Mouse (Mus musculus): ENCODE results near the gene Colq. TPM values are rescaled to one million over a fixed set of nuclear protein-coding genes. Genes with fewer than 3 reads are reported as not detected.

Gene Colq
- polyA plus RNA-seq, 1 experiment from 2014 or later: 0.42 TPM

- Histone ChIP-seq H3K9ac (ENCODE audit: low read length) (no peak overlapping the region), H3K4me1 (replicated peaks; ENCODE audit: control insufficient read depth, insufficient read depth, low read length) (peaks cover 6% of the 10 kb centered on the region), H3K27me3 (replicated peaks; ENCODE audit: control insufficient read depth, insufficient read depth, low read length) (no peaks in the 10 kb centered on the region), H3K4me3 (ENCODE audit: low read depth, low read length) (no peak overlapping the region), H3K4me2 (ENCODE audit: low read length) (no peak overlapping the region), H3K27ac (ENCODE audit: low read depth) (no peak overlapping the region), H3K36me3 (ENCODE audit: control insufficient read depth, insufficient read depth, low read length) (no peaks in the 10 kb centered on the region), H3K9me3 (ENCODE audit: control insufficient read depth, low read length) (no peaks in the 10 kb centered on the region)
- DNase-seq (ENCODE audit: low spot score): no peak
- 60% methylated on average over 6 of the region's 6 CpGs for WGBS
- no peak for ATAC-seq (replicated peaks; ENCODE audit: low FRiP score, low TSS enrichment, low read depth)
Measured at GRCm38 (mm10) chr14:31570131-31570951, 20.8 kb downstream of the Colq start.

- H3K4me3 ChIP-seq (ENCODE audit: low read depth, low read length): no peak overlapping the region
- H3K4me2 ChIP-seq (ENCODE audit: low read length): no peak overlapping the region
- H3K27me3 ChIP-seq (replicated peaks; ENCODE audit: control insufficient read depth, insufficient read depth, low read length): no peaks in the 10 kb centered on the region
- DNase-seq (ENCODE audit: low spot score): no peak
- H3K4me1 ChIP-seq (replicated peaks; ENCODE audit: control insufficient read depth, insufficient read depth, low read length): peaks cover 17% of the 10 kb centered on the region
- no peak for ATAC-seq (replicated peaks; ENCODE audit: low FRiP score, low TSS enrichment, low read depth)
- no peaks in the 10 kb centered on the region for H3K36me3 ChIP-seq (ENCODE audit: control insufficient read depth, insufficient read depth, low read length)
- H3K9ac ChIP-seq (ENCODE audit: low read length): no peak overlapping the region
- H3K27ac ChIP-seq (ENCODE audit: low read depth): no peak overlapping the region
- H3K9me3 ChIP-seq (ENCODE audit: control insufficient read depth, low read length): no peaks in the 10 kb centered on the region
- 54% methylated on average over 7 of the region's 7 CpGs for WGBS
Measured at GRCm38 (mm10) chr14:31569151-31569631, 22.0 kb downstream of the Colq start.

- Histone ChIP-seq H3K36me3 (ENCODE audit: control insufficient read depth, insufficient read depth, low read length) (no peaks in the 10 kb centered on the region), H3K9ac (ENCODE audit: low read length) (no peak overlapping the region), H3K9me3 (ENCODE audit: control insufficient read depth, low read length) (no peaks in the 10 kb centered on the region), H3K27me3 (replicated peaks; ENCODE audit: control insufficient read depth, insufficient read depth, low read length) (no peaks in the 10 kb centered on the region), H3K4me2 (ENCODE audit: low read length) (0 out of 2 replicates have a peak overlapping the region, but pooled peaks have one; percentile 3), H3K4me1 (replicated peaks; ENCODE audit: control insufficient read depth, insufficient read depth, low read length) (peaks cover 19% of the 10 kb centered on the region), H3K4me3 (ENCODE audit: low read depth, low read length) (no peak overlapping the region), H3K27ac (ENCODE audit: low read depth) (peak overlapping the region; percentile 74)
- DNase-seq (ENCODE audit: low spot score): no peak
- WGBS: 53% methylated on average over 9 of the region's 9 CpGs
- peak; percentile 45; the same call in 1 of the 2 replicates for ATAC-seq (replicated peaks; ENCODE audit: low FRiP score, low TSS enrichment, low read depth)
Measured at GRCm38 (mm10) chr14:31565478-31566212, 25.5 kb downstream of the Colq start.

GRCm38 (mm10) chr14:31564452-31565179 lies 26.5 kb downstream of the Colq start:
- Histone ChIP-seq H3K9ac (ENCODE audit: low read length) (no peak overlapping the region), H3K27me3 (replicated peaks; ENCODE audit: control insufficient read depth, insufficient read depth, low read length) (no peaks in the 10 kb centered on the region), H3K9me3 (ENCODE audit: control insufficient read depth, low read length) (no peaks in the 10 kb centered on the region), H3K27ac (ENCODE audit: low read depth) (peak overlapping the region; percentile 74), H3K4me2 (ENCODE audit: low read length) (0 out of 2 replicates have a peak overlapping the region, but pooled peaks have one; percentile 3), H3K36me3 (ENCODE audit: control insufficient read depth, insufficient read depth, low read length) (no peaks in the 10 kb centered on the region), H3K4me3 (ENCODE audit: low read depth, low read length) (no peak overlapping the region), H3K4me1 (replicated peaks; ENCODE audit: control insufficient read depth, insufficient read depth, low read length) (peaks cover 20% of the 10 kb centered on the region)
- ATAC-seq (replicated peaks; ENCODE audit: low FRiP score, low TSS enrichment, low read depth) (peak; percentile 34; the same call in 1 of the 2 replicates), DNase-seq (ENCODE audit: low spot score) (peak; percentile 60)
- 13% methylated on average over 6 of the region's 6 CpGs for WGBS

GRCm38 (mm10) chr14:31560886-31561285 lies 30.3 kb downstream of the Colq start:
- no peak overlapping the region for H3K9ac ChIP-seq (ENCODE audit: low read length)
- no peak overlapping the region; the same call in 1 of the 2 replicates for H3K27ac ChIP-seq (ENCODE audit: low read depth)
- H3K4me1 ChIP-seq (replicated peaks; ENCODE audit: control insufficient read depth, insufficient read depth, low read length): peaks cover 24% of the 10 kb centered on the region
- H3K4me2 ChIP-seq (ENCODE audit: low read length): no peak overlapping the region
- H3K4me3 ChIP-seq (ENCODE audit: low read depth, low read length): no peak overlapping the region
- WGBS: 24% methylated on average over 5 of the region's 5 CpGs
- DNase-seq (ENCODE audit: low spot score): no peak
- ATAC-seq (replicated peaks; ENCODE audit: low FRiP score, low TSS enrichment, low read depth): 0 out of 2 replicates have a peak, but pooled peaks have one; percentile 28
- H3K36me3 ChIP-seq (ENCODE audit: control insufficient read depth, insufficient read depth, low read length): no peaks in the 10 kb centered on the region
- H3K9me3 ChIP-seq (ENCODE audit: control insufficient read depth, low read length): no peaks in the 10 kb centered on the region
- no peaks in the 10 kb centered on the region for H3K27me3 ChIP-seq (replicated peaks; ENCODE audit: control insufficient read depth, insufficient read depth, low read length)

GRCm38 (mm10) chr14:31559216-31559615 lies 31.9 kb downstream of the Colq start:
- DNase-seq (ENCODE audit: low spot score) (no peak), ATAC-seq (replicated peaks; ENCODE audit: low FRiP score, low TSS enrichment, low read depth) (no peak)
- H3K4me3 ChIP-seq (ENCODE audit: low read depth, low read length): no peak overlapping the region
- H3K4me2 ChIP-seq (ENCODE audit: low read length): no peak overlapping the region
- H3K36me3 ChIP-seq (ENCODE audit: control insufficient read depth, insufficient read depth, low read length): no peaks in the 10 kb centered on the region
- no peaks in the 10 kb centered on the region for H3K27me3 ChIP-seq (replicated peaks; ENCODE audit: control insufficient read depth, insufficient read depth, low read length)
- no peak overlapping the region for H3K9ac ChIP-seq (ENCODE audit: low read length)
- H3K27ac ChIP-seq (ENCODE audit: low read depth): no peak overlapping the region
- H3K4me1 ChIP-seq (replicated peaks; ENCODE audit: control insufficient read depth, insufficient read depth, low read length): peaks cover 12% of the 10 kb centered on the region
- no peaks in the 10 kb centered on the region for H3K9me3 ChIP-seq (ENCODE audit: control insufficient read depth, low read length)
- 69% methylated on average over 5 of the region's 5 CpGs for WGBS

GRCm38 (mm10) chr14:31557784-31558183 lies 33.4 kb downstream of the Colq start:
- Histone ChIP-seq H3K9me3 (ENCODE audit: control insufficient read depth, low read length) (no peaks in the 10 kb centered on the region), H3K4me2 (ENCODE audit: low read length) (no peak overlapping the region), H3K36me3 (ENCODE audit: control insufficient read depth, insufficient read depth, low read length) (no peaks in the 10 kb centered on the region), H3K4me3 (ENCODE audit: low read depth, low read length) (no peak overlapping the region), H3K4me1 (replicated peaks; ENCODE audit: control insufficient read depth, insufficient read depth, low read length) (peaks cover 12% of the 10 kb centered on the region), H3K27ac (ENCODE audit: low read depth) (no peak overlapping the region), H3K27me3 (replicated peaks; ENCODE audit: control insufficient read depth, insufficient read depth, low read length) (no peaks in the 10 kb centered on the region), H3K9ac (ENCODE audit: low read length) (no peak overlapping the region)
- ATAC-seq (replicated peaks; ENCODE audit: low FRiP score, low TSS enrichment, low read depth) (no peak), DNase-seq (ENCODE audit: low spot score) (no peak)
- WGBS: 64% methylated on average over 9 of the region's 9 CpGs

GRCm38 (mm10) chr14:31557273-31557672 lies 33.9 kb downstream of the Colq start:
- Histone ChIP-seq H3K4me1 (replicated peaks; ENCODE audit: control insufficient read depth, insufficient read depth, low read length) (peaks cover 12% of the 10 kb centered on the region), H3K9ac (ENCODE audit: low read length) (no peak overlapping the region), H3K4me2 (ENCODE audit: low read length) (no peak overlapping the region), H3K9me3 (ENCODE audit: control insufficient read depth, low read length) (no peaks in the 10 kb centered on the region), H3K4me3 (ENCODE audit: low read depth, low read length) (no peak overlapping the region), H3K27me3 (replicated peaks; ENCODE audit: control insufficient read depth, insufficient read depth, low read length) (no peaks in the 10 kb centered on the region), H3K36me3 (ENCODE audit: control insufficient read depth, insufficient read depth, low read length) (no peaks in the 10 kb centered on the region), H3K27ac (ENCODE audit: low read depth) (no peak overlapping the region)
- DNase-seq (ENCODE audit: low spot score) (no peak), ATAC-seq (replicated peaks; ENCODE audit: low FRiP score, low TSS enrichment, low read depth) (no peak)
- 87% methylated on average over 8 of the region's 8 CpGs for WGBS

Measured in intestine, embryonic 14.5 days (tissue).